In genomic region chr5:90365141-90365951, GRCm38 (mm10) we compare ENCODE assay signal across 8 mouse cellular contexts. TPM values are rescaled to one million over a fixed set of nuclear protein-coding genes. Genes with fewer than 3 reads are reported as not detected.
A peak's percentile ranks its signal among the peaks of the same experiment; 100 is the strongest.
DNase-seq lines count a peak whose midpoint lies in the region; ATAC-seq and TF ChIP-seq lines count a peak whose summit lies in the region.

No protein-coding gene starts in this region.

- H3K4me3 ChIP-seq in limb, embryonic 12.5 days (replicated peaks): peak overlapping the region; percentile 94
- H3K4me3 ChIP-seq in midbrain, embryonic 13.5 days (replicated peaks): peak overlapping the region; percentile 91
- peak overlapping the region; percentile 97 for H3K4me3 ChIP-seq in spleen, adult 2 months (ENCODE audit: extremely low read depth, insufficient read depth, insufficient read length)

- DNase-seq in urinary bladder, adult 18-20 months (ENCODE audit: low spot score in 2 of 2): peak; percentile 15 to 48
- DNase-seq in urinary bladder, postnatal 10 days (ENCODE audit: low spot score): no peak
- DNase-seq in embryo, embryonic 11.5 days (ENCODE audit: low read depth, low spot score): peak; percentile 37
- DNase-seq in gastrocnemius, postnatal 4 days (ENCODE audit: low spot score in 2 of 2): peak; percentile 33 to 50
- DNase-seq in kidney, adult 11 months: peak; percentile 57
- peak in 1 of 2 experiments; percentile 44 for DNase-seq in spleen, adult 2 months (ENCODE audit: low read depth in 1 of 2, low spot score in 2 of 2)

- peak overlapping the region; percentile 100 for H3K27ac ChIP-seq in limb, embryonic 12.5 days
- H3K27ac ChIP-seq in midbrain, embryonic 13.5 days: peak overlapping the region; percentile 99
- H3K27ac ChIP-seq in spleen, adult 2 months (ENCODE audit: insufficient read depth, low read length): peak overlapping the region; percentile 88

- H3K4me2 ChIP-seq in limb, embryonic 12.5 days: peak overlapping the region; percentile 73
- peak overlapping the region; percentile 84 for H3K4me2 ChIP-seq in midbrain, embryonic 13.5 days (replicated peaks)

- no peaks in the 10 kb centered on the region for H3K36me3 ChIP-seq in limb, embryonic 12.5 days
- no peaks in the 10 kb centered on the region for H3K36me3 ChIP-seq in midbrain, embryonic 13.5 days
- H3K36me3 ChIP-seq in spleen, adult 2 months (ENCODE audit: control insufficient read depth, insufficient read depth, low read length): peaks cover 1% of the 10 kb centered on the region; the same call in 1 of the 2 replicates

- WGBS in limb, embryonic 12.5 days: under 1% methylated on average over 58 of the region's 61 CpGs
- WGBS in midbrain, embryonic 13.5 days: under 1% methylated on average over 61 of the region's 61 CpGs
- WGBS in spleen, adult 2 months: under 1% methylated on average over 51 of the region's 61 CpGs

- peaks cover 20% of the 10 kb centered on the region for H3K4me1 ChIP-seq in limb, embryonic 12.5 days (replicated peaks)
- peaks cover 40% of the 10 kb centered on the region for H3K4me1 ChIP-seq in midbrain, embryonic 13.5 days (replicated peaks)
- no peaks in the 10 kb centered on the region; the same call in 1 of the 2 replicates for H3K4me1 ChIP-seq in spleen, adult 2 months (ENCODE audit: control insufficient read depth, insufficient read depth, insufficient read length)

- peak overlapping the region; percentile 98 for H3K9ac ChIP-seq in limb, embryonic 12.5 days (replicated peaks)
- peak overlapping the region; percentile 97 for H3K9ac ChIP-seq in midbrain, embryonic 13.5 days (replicated peaks)

- peak; percentile 14 for ATAC-seq in limb, embryonic 12.5 days (ENCODE audit: insufficient number of reproducible peaks, insufficient read depth, low FRiP score, low TSS enrichment, low read depth)
- peak; percentile 49 for ATAC-seq in midbrain, embryonic 13.5 days

- H3K27me3 ChIP-seq in limb, embryonic 12.5 days: no peaks in the 10 kb centered on the region
- no peaks in the 10 kb centered on the region for H3K27me3 ChIP-seq in midbrain, embryonic 13.5 days
- no peaks in the 10 kb centered on the region for H3K27me3 ChIP-seq in spleen, adult 2 months (ENCODE audit: control insufficient read depth, insufficient read depth, low read length)

- H3K9me3 ChIP-seq in limb, embryonic 12.5 days: no peaks in the 10 kb centered on the region
- no peaks in the 10 kb centered on the region for H3K9me3 ChIP-seq in midbrain, embryonic 13.5 days

- TF ChIP-seq POLR2A in spleen, adult 2 months (IDR thresholded peaks at IDR 0.05; ENCODE audit: low read depth, low read length): no peak

- TF ChIP-seq CTCF in spleen, adult 2 months (IDR thresholded peaks at IDR 0.05; ENCODE audit: extremely low read depth, insufficient read depth, insufficient read length, insufficient replicate concordance): no peak

RNA-seq across cellular contexts. Expression of gene Ankrd17, which starts 1.0 kb away (rescaled TPM):
- 10 to 100 TPM; 78.9 to 85.1 TPM for total RNA-seq in gastrocnemius, postnatal 4 days (2021)
- 26.6 and 30.4 TPM in 2 replicates for polyA plus RNA-seq in limb, embryonic 12.5 days (2016; fragmentation: Nextera tagmentation; extraction: Ambion mirVana)
- 31.5 and 32.2 TPM in 2 replicates for polyA plus RNA-seq in midbrain, embryonic 13.5 days (2015; fragmentation: Nextera tagmentation; extraction: Ambion mirVana)
- 15.1 and 15.4 TPM in 2 replicates for polyA plus RNA-seq in spleen, adult 2 months (2012; rRNA removed)

RNA-seq across cellular contexts. Expression of gene Gm9958, which starts 1.7 kb away (rescaled TPM):
- total RNA-seq in gastrocnemius, postnatal 4 days (2021): 1 to 10 TPM; 1.4 to 2.1 TPM
- 6.1 and 8.4 TPM in 2 replicates for polyA plus RNA-seq in limb, embryonic 12.5 days (2016; fragmentation: Nextera tagmentation; extraction: Ambion mirVana)
- 6.5 and 6.9 TPM in 2 replicates for polyA plus RNA-seq in midbrain, embryonic 13.5 days (2015; fragmentation: Nextera tagmentation; extraction: Ambion mirVana)
- 0.54 and 0.79 TPM in 2 replicates for polyA plus RNA-seq in spleen, adult 2 months (2012; rRNA removed)
